Mouse (Mus musculus): Measurements from ENCODE around the gene Eme2.

- TF ChIP-seq POLR2A (IDR thresholded peaks at IDR 0.05; ENCODE audit: control insufficient read depth, extremely low read depth, insufficient read depth, low read length, poor library complexity) (no peak), CTCF (IDR thresholded peaks at IDR 0.05; ENCODE audit: borderline replicate concordance, control insufficient read depth, extremely low read depth, insufficient read depth, low read length, poor library complexity) (no peak)
Measured at GRCm38 (mm10) chr17:24934926-24935325, 40.0 kb upstream of the Eme2 start.

Data from thymus, adult 2 months (tissue).